Mouse (Mus musculus): Measurements from ENCODE around the gene Cib2. TPM values are rescaled to one million over a fixed set of nuclear protein-coding genes. Genes with fewer than 3 reads are reported as not detected.

Gene Cib2
- polyA plus RNA-seq, 1 experiment from 2014 or later = 28.5 TPM

- no peak for ATAC-seq
- no peaks in the 10 kb centered on the region for H3K4me1 ChIP-seq (replicated peaks)
- no peak overlapping the region for H3K4me3 ChIP-seq (replicated peaks)
- WGBS = 84% methylated on average over 5 of the region's 5 CpGs
- H3K27ac ChIP-seq = no peak overlapping the region
- no peaks in the 10 kb centered on the region for H3K27me3 ChIP-seq
- no peak overlapping the region for H3K4me2 ChIP-seq (replicated peaks)
- no peaks in the 10 kb centered on the region for H3K36me3 ChIP-seq
- no peak overlapping the region for H3K9ac ChIP-seq (replicated peaks)
- H3K9me3 ChIP-seq = no peaks in the 10 kb centered on the region
Observed at GRCm38 (mm10) chr9:54540801-54541200, 19.2 kb downstream of the Cib2 start.

DNA sequence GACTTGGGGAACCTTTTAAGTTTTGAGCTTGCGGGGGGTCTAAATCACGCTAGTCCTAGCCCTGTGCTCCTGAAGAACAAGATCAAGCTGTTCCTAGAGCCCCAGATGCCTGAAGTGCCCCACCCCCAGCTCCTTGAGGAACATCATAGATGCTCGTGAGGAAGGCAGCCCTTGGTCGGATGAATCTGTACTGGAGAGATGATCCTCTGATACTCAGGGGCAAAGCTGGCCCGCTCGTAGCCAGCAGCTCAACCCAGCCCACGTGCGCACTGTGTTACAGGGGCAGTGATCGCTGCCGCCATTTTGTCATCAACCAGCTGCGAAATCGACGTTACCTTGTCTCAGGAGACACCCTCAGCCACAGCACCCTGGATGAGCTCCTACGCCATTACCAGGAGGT, 21.3 kb downstream of the Cib2 start, which contains the start of gene Sh2d7:
Gene Sh2d7, plus strand, starts transcription at position 301 of the 400 bp plus-strand sequence.
- Histone ChIP-seq H3K9me3 (no peaks in the 10 kb centered on the region), H3K4me1 (replicated peaks) (peaks cover 7% of the 10 kb centered on the region), H3K36me3 (no peaks in the 10 kb centered on the region), H3K4me3 (replicated peaks) (no peak within 1 kb of the TSS), H3K27ac (no peak within 1 kb of the TSS), H3K9ac (replicated peaks) (no peak within 1 kb of the TSS), H3K27me3 (no peaks in the 10 kb centered on the region), H3K4me2 (replicated peaks) (no peak within 1 kb of the TSS)
- WGBS = 93% methylated on average over 14 of the region's 14 CpGs
- ATAC-seq = no peak

- WGBS = 96% methylated on average over 3 of the region's 3 CpGs
- Histone ChIP-seq H3K4me2 (replicated peaks) (no peak overlapping the region), H3K9me3 (no peaks in the 10 kb centered on the region), H3K9ac (replicated peaks) (no peak overlapping the region), H3K27ac (no peak overlapping the region), H3K27me3 (no peaks in the 10 kb centered on the region), H3K4me1 (replicated peaks) (peaks cover 8% of the 10 kb centered on the region), H3K4me3 (replicated peaks) (no peak overlapping the region), H3K36me3 (no peaks in the 10 kb centered on the region)
- ATAC-seq = no peak
Observed at GRCm38 (mm10) chr9:54538244-54538643, 21.8 kb downstream of the Cib2 start.

- Histone ChIP-seq H3K9me3 (no peaks in the 10 kb centered on the region), H3K4me1 (replicated peaks) (peaks cover 13% of the 10 kb centered on the region), H3K9ac (replicated peaks) (no peak overlapping the region), H3K4me3 (replicated peaks) (no peak overlapping the region), H3K27ac (no peak overlapping the region), H3K27me3 (no peaks in the 10 kb centered on the region), H3K4me2 (replicated peaks) (no peak overlapping the region), H3K36me3 (no peaks in the 10 kb centered on the region)
- WGBS = 82% methylated on average over 3 of the region's 3 CpGs
- ATAC-seq = no peak
Observed at GRCm38 (mm10) chr9:54537480-54537879, 22.5 kb downstream of the Cib2 start.

DNA sequence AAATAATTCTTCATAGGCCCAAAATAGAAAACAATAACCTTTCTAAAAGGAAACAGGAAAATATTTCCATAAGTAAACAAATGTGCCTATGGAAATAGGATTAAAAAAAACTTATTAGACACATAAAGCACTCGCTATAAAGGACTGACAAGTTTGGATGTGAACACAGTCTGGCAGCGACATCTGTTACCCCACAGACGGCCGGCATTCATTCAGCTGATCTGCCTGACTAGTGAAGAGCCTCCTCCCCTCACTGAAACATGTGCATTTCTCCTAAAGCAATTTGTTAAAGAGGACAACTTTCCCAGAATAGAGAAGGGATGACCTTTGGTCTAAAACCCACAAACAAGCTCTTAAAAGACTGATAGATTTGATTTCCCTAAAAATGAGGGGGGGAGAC, 23.0 kb downstream of the Cib2 start:
- peaks cover 16% of the 10 kb centered on the region for H3K4me1 ChIP-seq (replicated peaks)
- H3K27me3 ChIP-seq = no peaks in the 10 kb centered on the region
- no peak overlapping the region for H3K27ac ChIP-seq
- no peak overlapping the region for H3K4me2 ChIP-seq (replicated peaks)
- H3K9ac ChIP-seq (replicated peaks) = no peak overlapping the region
- WGBS = 35% methylated on average over 4 of the region's 4 CpGs
- no peaks in the 10 kb centered on the region for H3K36me3 ChIP-seq
- no peaks in the 10 kb centered on the region for H3K9me3 ChIP-seq
- no peak overlapping the region for H3K4me3 ChIP-seq (replicated peaks)
- no peak for ATAC-seq

DNA sequence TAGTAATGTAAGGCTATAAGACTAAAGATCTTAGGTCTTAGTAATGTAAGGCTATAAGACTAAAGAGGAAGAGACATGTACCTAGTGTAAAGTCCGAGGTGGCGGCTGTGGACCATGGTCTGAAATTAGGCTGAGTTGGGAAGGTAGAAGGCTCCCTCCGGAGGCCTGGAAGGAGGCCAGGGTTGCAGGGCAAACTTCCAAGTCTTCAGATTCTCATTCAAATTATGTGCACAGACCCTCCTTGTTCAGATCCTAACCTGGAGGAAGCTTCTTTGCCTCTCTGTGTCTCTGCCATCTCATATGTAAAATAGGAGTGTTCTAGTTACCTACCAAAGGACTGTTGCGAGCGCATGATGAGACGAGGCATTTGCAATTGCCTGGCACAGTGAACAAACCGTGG, 23.8 kb downstream of the Cib2 start:
- Histone ChIP-seq H3K9me3 (no peaks in the 10 kb centered on the region), H3K27ac (no peak overlapping the region), H3K27me3 (no peaks in the 10 kb centered on the region), H3K4me2 (replicated peaks) (no peak overlapping the region), H3K4me3 (replicated peaks) (no peak overlapping the region), H3K9ac (replicated peaks) (no peak overlapping the region), H3K36me3 (no peaks in the 10 kb centered on the region), H3K4me1 (replicated peaks) (peaks cover 16% of the 10 kb centered on the region)
- 71% methylated on average over 7 of the region's 7 CpGs for WGBS
- no peak for ATAC-seq

GRCm38 (mm10) chr9:54533975-54534374, 26.0 kb downstream of the Cib2 start:
- peak overlapping the region; percentile 72 for H3K27ac ChIP-seq
- peak; percentile 82 for ATAC-seq
- 54% methylated on average over 5 of the region's 5 CpGs for WGBS
- no peaks in the 10 kb centered on the region for H3K27me3 ChIP-seq
- H3K9ac ChIP-seq (replicated peaks) = no peak overlapping the region; the same call in 1 of the 2 replicates
- H3K4me3 ChIP-seq (replicated peaks) = no peak overlapping the region
- H3K4me2 ChIP-seq (replicated peaks) = no peak overlapping the region
- no peaks in the 10 kb centered on the region for H3K9me3 ChIP-seq
- H3K36me3 ChIP-seq = no peaks in the 10 kb centered on the region
- peaks cover 16% of the 10 kb centered on the region for H3K4me1 ChIP-seq (replicated peaks)

DNA sequence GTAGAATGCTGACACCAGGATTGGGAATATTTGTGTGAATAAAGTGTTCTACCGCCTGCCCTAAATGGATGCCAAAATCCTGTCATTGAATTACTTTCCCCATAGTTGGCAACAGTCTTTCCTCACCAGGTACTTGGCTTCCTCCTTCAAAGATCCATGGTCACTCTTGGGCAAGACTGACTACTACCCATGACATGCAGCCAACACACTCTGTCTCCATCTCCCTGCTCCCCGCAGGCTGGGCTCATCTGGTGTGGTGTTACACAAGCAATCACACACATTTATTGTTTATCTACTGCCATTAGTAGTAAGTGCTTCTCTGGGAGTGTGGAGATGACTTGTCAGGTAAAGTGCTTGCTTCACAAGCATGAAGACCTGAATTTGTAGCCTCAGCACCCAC, 27.1 kb downstream of the Cib2 start:
- Histone ChIP-seq H3K4me3 (replicated peaks) (no peak overlapping the region), H3K9ac (replicated peaks) (no peak overlapping the region), H3K4me1 (replicated peaks) (peaks cover 16% of the 10 kb centered on the region), H3K36me3 (no peaks in the 10 kb centered on the region), H3K4me2 (replicated peaks) (no peak overlapping the region), H3K9me3 (no peaks in the 10 kb centered on the region), H3K27me3 (no peaks in the 10 kb centered on the region), H3K27ac (no peak overlapping the region)
- 91% methylated on average over 2 of the region's 2 CpGs for WGBS
- ATAC-seq = no peak

- Histone ChIP-seq H3K9me3 (no peaks in the 10 kb centered on the region), H3K27me3 (no peaks in the 10 kb centered on the region), H3K4me3 (replicated peaks) (no peak overlapping the region), H3K27ac (no peak overlapping the region), H3K4me1 (replicated peaks) (peaks cover 16% of the 10 kb centered on the region), H3K36me3 (no peaks in the 10 kb centered on the region), H3K9ac (replicated peaks) (no peak overlapping the region), H3K4me2 (replicated peaks) (no peak overlapping the region)
- no peak for ATAC-seq
Observed at GRCm38 (mm10) chr9:54531421-54531820, 28.6 kb downstream of the Cib2 start.

DNA sequence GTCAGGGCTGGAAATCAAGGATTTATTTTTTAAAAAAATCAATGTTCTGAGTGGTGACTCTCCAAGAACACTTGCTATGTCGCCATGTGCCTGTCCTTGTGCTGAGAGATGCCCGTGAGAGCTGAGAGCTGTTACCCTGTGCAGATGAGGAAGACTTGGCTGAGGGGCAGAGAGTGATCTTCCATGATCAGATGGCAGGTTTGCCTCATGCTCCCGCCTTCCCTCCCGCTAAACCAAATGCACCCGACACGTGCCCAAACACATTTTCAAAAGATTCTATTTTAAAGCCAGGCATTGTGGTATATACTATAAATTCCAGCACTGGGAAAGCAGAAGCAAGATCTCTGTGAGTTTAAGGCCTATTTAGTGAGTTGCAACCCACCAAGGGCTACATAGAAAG, 29.2 kb downstream of the Cib2 start:
- H3K27ac ChIP-seq = no peak overlapping the region
- H3K9ac ChIP-seq (replicated peaks) = no peak overlapping the region
- no peak overlapping the region for H3K4me2 ChIP-seq (replicated peaks)
- peaks cover 16% of the 10 kb centered on the region for H3K4me1 ChIP-seq (replicated peaks)
- 89% methylated on average over 6 of the region's 6 CpGs for WGBS
- H3K4me3 ChIP-seq (replicated peaks) = no peak overlapping the region
- no peaks in the 10 kb centered on the region for H3K9me3 ChIP-seq
- no peak for ATAC-seq
- no peaks in the 10 kb centered on the region for H3K27me3 ChIP-seq
- no peaks in the 10 kb centered on the region for H3K36me3 ChIP-seq

- no peaks in the 10 kb centered on the region for H3K27me3 ChIP-seq
- H3K4me1 ChIP-seq (replicated peaks) = peaks cover 16% of the 10 kb centered on the region
- no peak overlapping the region for H3K4me2 ChIP-seq (replicated peaks)
- no peak overlapping the region for H3K4me3 ChIP-seq (replicated peaks)
- no peak overlapping the region for H3K27ac ChIP-seq
- no peak for ATAC-seq
- H3K9me3 ChIP-seq = no peaks in the 10 kb centered on the region
- 70% methylated on average over 2 of the region's 2 CpGs for WGBS
- H3K36me3 ChIP-seq = no peaks in the 10 kb centered on the region
- no peak overlapping the region for H3K9ac ChIP-seq (replicated peaks)
Observed at GRCm38 (mm10) chr9:54529950-54530349, 30.1 kb downstream of the Cib2 start.

GRCm38 (mm10) chr9:54527694-54528093, 32.3 kb downstream of the Cib2 start:
- no peaks in the 10 kb centered on the region for H3K36me3 ChIP-seq
- no peaks in the 10 kb centered on the region for H3K9me3 ChIP-seq
- 81% methylated on average over 7 of the region's 7 CpGs for WGBS
- H3K27me3 ChIP-seq = no peaks in the 10 kb centered on the region
- H3K4me3 ChIP-seq (replicated peaks) = no peak overlapping the region
- no peak for ATAC-seq
- peaks cover 5% of the 10 kb centered on the region for H3K4me1 ChIP-seq (replicated peaks)
- no peak overlapping the region for H3K9ac ChIP-seq (replicated peaks)
- no peak overlapping the region for H3K4me2 ChIP-seq (replicated peaks)
- H3K27ac ChIP-seq = no peak overlapping the region

GRCm38 (mm10) chr9:54520286-54520685, 39.7 kb downstream of the Cib2 start:
- no peak overlapping the region for H3K27ac ChIP-seq
- H3K4me2 ChIP-seq (replicated peaks) = no peak overlapping the region
- no peaks in the 10 kb centered on the region for H3K9me3 ChIP-seq
- H3K4me3 ChIP-seq (replicated peaks) = no peak overlapping the region
- no peaks in the 10 kb centered on the region for H3K4me1 ChIP-seq (replicated peaks)
- no peaks in the 10 kb centered on the region for H3K36me3 ChIP-seq
- no peak for ATAC-seq
- no peak overlapping the region for H3K9ac ChIP-seq (replicated peaks)
- no peaks in the 10 kb centered on the region for H3K27me3 ChIP-seq
- 90% methylated on average over 4 of the region's 4 CpGs for WGBS
